Mouse (Mus musculus) stomach, postnatal 0 days (tissue): Measurements from ENCODE around the gene Prnd. TPM values are rescaled to one million over a fixed set of nuclear protein-coding genes. Genes with fewer than 3 reads are reported as not detected.

Source experiments
- ATAC-seq: fragments of 200-750 bp; cut with Nextera tagmentation; 2 replicates; pipeline ENCODE4 v1.8.0; 2017; ENCODE audit not compliant: low FRiP score, low TSS enrichment
- DNase-seq: peaks from one replicate; pipeline ENCODE4 v3.0.0-alpha.2; 2016; ENCODE audit warnings: low spot score
- H3K27ac ChIP-seq: fragments of 300-500 bp; sonication (generic); replicated peaks from 2 replicates; pipeline ENCODE4 v1.5.1; 2014; ENCODE audit warnings: mild to moderate bottlenecking, control low read depth
- H3K27me3 ChIP-seq: fragments of 300-500 bp; sonication (generic); 2 replicates; pipeline ENCODE4 v1.6.1; 2014; ENCODE audit warnings: low read length; ENCODE audit not compliant: control insufficient read depth, insufficient read depth
- H3K36me3 ChIP-seq: fragments of 300-500 bp; sonication (generic); 2 replicates; pipeline ENCODE4 v1.6.1; 2014; ENCODE audit warnings: low read length, mixed read lengths; ENCODE audit not compliant: control insufficient read depth, insufficient read depth
- H3K4me1 ChIP-seq: fragments of 300-500 bp; sonication (generic); replicated peaks from 2 replicates; pipeline ENCODE4 v1.6.1; 2014; ENCODE audit warnings: antibody characterized with exemption; ENCODE audit not compliant: control insufficient read depth, insufficient read depth
- H3K4me2 ChIP-seq: fragments of 300-500 bp; sonication (generic); replicated peaks from 2 replicates; pipeline ENCODE4 v1.6.1; 2014; ENCODE audit warnings: low read depth, mild to moderate bottlenecking, control low read depth, moderate library complexity
- H3K4me3 ChIP-seq: fragments of 300-500 bp; sonication (generic); 2 replicates; pipeline ENCODE4 v1.5.1; 2014; ENCODE audit warnings: low read depth, low read length, control low read depth
- H3K9ac ChIP-seq: fragments of 300-500 bp; sonication (generic); 2 replicates; pipeline ENCODE4 v1.6.1; 2014; ENCODE audit warnings: mild to moderate bottlenecking, low read length, control low read depth, mixed read lengths
- H3K9me3 ChIP-seq: fragments of 300-500 bp; sonication (generic); 2 replicates; pipeline ENCODE4 v1.6.1; 2016; ENCODE audit warnings: low read length; ENCODE audit not compliant: control insufficient read depth
- CTCF ChIP-seq: IDR thresholded peaks from 2 replicates; pipeline ENCODE4 v1.5.1; 2016; ENCODE audit warnings: antibody characterized with exemption, low read depth, mild to moderate bottlenecking, moderate library complexity
- EP300 ChIP-seq: optimal IDR thresholded peaks from 2 replicates; pipeline ENCODE3; 2016; ENCODE audit warnings: antibody characterized with exemption
- WGBS: fragments of 180-500 bp; shearing (Covaris S2); extraction: QIAGEN DNeasy Blood & Tissue Kit; methylation state at CpG from one replicate; pipeline ENCODE4 v1.1.7; 2014; 5-methylcytosine and 5-hydroxymethylcytosine counted together
- polyA plus RNA-seq: library from polyadenylated mRNA; unstranded; fragments of >200 nt; fragmentation: Nextera tagmentation; extraction: Ambion mirVana; gene quantifications from 2 replicates; pipeline ENCODE4 v1.2.1, GENCODE M21; 2015

The Prnd gene
- polyA plus RNA-seq, 1 experiment from 2014 or later = 22.8 TPM

DNA sequence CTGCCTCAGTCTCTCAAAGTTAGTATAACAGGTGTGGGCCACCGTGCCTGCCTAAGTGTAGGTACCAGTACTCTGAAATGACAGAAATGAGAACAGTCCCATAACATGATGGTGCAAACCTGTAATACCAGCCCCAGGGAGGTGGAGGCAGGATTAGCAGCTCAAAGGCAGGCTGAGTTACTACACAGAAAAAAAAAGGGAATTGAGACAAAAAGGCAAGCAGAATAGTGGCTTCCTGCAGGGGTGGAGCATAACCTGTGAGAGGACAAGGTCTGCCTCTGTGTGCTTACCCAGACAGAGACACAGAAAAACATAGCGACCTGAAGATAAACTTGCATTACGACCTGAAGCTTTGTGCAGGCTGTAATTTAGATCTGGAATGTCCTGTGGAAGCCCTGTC lies 26.0 kb downstream of the Prnd start:
- Histone ChIP-seq H3K4me1 (no peaks in the 10 kb centered on the region), H3K27ac (no peak overlapping the region), H3K9me3 (no peaks in the 10 kb centered on the region; the same call in 1 of the 2 replicates), H3K27me3 (no peaks in the 10 kb centered on the region), H3K9ac (no peak overlapping the region), H3K4me2 (no peak overlapping the region), H3K36me3 (no peaks in the 10 kb centered on the region), H3K4me3 (no peak overlapping the region)
- no peak for TF ChIP-seq EP300
- TF ChIP-seq CTCF = no peak
- no peak for ATAC-seq
- WGBS = 56% methylated on average over 3 of the region's 3 CpGs
- no peak for DNase-seq

DNA sequence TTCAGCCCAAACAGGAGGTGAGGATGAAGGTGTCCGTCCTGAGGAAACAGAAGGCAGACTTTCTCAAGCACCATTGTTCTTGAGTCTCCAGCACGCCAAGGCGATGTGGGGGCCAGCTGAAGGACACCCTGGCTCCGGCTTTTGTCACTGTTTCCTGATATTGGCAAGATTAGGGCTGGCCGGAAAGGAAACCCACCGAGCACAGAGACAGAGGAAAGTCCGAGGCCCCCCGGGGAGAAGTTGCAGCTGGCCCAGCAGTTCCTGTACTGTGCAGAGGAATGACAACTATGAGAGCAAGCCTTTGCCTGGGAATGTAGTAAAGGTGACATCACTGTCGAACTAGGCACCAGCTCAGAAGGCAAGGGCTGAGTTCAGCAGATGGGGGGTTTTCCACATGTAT lies 30.2 kb downstream of the Prnd start:
- H3K4me2 ChIP-seq = no peak overlapping the region
- H3K4me1 ChIP-seq = no peaks in the 10 kb centered on the region
- no peak overlapping the region for H3K27ac ChIP-seq
- ATAC-seq = peak; percentile 45; the same call in 1 of the 2 replicates
- peak; percentile 50 for TF ChIP-seq EP300
- no peak for TF ChIP-seq CTCF
- 35% methylated on average over 9 of the region's 9 CpGs for WGBS
- no peak overlapping the region for H3K4me3 ChIP-seq
- DNase-seq = no peak
- no peaks in the 10 kb centered on the region for H3K36me3 ChIP-seq
- no peaks in the 10 kb centered on the region for H3K27me3 ChIP-seq
- H3K9ac ChIP-seq = no peak overlapping the region
- no peaks in the 10 kb centered on the region; the same call in 1 of the 2 replicates for H3K9me3 ChIP-seq

DNA sequence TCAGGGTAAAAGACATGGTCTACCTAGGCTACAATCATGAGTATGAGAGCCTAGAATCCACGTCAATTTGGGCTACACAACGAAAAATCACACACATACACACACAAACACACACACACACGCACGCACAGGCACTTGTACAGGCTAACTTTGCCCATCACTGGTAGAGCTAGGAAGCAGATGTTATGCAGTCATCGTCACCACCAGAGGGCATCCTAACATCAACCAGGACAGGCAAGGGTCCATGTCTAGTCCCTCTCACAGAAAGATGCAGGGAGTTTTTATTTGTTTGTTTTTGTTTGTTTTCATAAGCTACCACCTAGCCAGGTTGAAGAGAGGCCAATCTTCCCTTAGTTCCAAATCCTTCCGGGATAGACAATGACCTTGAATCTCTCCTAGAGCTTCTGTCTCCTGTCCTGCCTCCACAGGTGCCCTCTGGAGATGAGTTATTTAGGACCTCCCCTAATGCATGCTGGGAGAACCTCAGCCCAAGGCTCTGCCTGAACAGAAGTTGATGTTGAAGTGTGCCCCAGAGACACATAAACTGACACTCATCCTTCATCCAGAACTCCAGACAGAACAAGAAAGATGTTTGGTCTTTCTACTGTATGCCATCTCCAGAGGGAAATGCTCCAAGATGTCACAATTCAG lies 32.0 kb downstream of the Prnd start:
- H3K4me1 ChIP-seq = no peaks in the 10 kb centered on the region
- no peak overlapping the region for H3K4me2 ChIP-seq
- TF ChIP-seq EP300 = no peak
- peak; percentile 99 for TF ChIP-seq CTCF
- H3K27me3 ChIP-seq = no peaks in the 10 kb centered on the region
- no peak overlapping the region for H3K4me3 ChIP-seq
- no peaks in the 10 kb centered on the region; the same call in 1 of the 2 replicates for H3K9me3 ChIP-seq
- peak; percentile 76; the same call in 1 of the 2 replicates for ATAC-seq
- no peak overlapping the region for H3K9ac ChIP-seq
- no peaks in the 10 kb centered on the region for H3K36me3 ChIP-seq
- peak; percentile 48 for DNase-seq
- H3K27ac ChIP-seq = no peak overlapping the region
- WGBS = 14% methylated on average over 6 of the region's 6 CpGs

DNA sequence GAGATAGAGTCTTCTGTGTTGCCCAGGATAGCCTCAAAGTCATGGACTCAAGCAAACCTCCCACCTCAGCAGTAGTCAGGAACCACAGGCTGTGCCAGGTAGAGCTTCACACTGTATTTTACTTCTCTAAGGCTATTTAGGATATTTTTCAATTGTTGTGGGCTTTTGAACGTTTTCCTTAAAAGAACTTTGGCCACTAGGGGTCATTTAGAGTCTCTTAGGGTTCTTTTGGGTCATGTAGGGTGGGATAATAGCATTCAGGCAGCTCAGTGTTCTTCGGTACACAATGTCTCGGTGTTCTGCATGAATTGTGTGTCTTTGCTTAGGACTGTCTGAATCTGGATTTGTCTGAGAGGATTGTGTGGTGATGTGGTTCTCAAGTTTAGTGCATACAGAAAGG lies 37.3 kb downstream of the Prnd start:
- ATAC-seq = no peak
- 33% methylated on average over 3 of the region's 3 CpGs for WGBS
- TF ChIP-seq EP300 (no peak), CTCF (peak; percentile 48)
- H3K9me3 ChIP-seq = no peaks in the 10 kb centered on the region
- H3K27me3 ChIP-seq = no peaks in the 10 kb centered on the region
- DNase-seq = no peak
- no peak overlapping the region for H3K4me2 ChIP-seq
- no peak overlapping the region for H3K27ac ChIP-seq
- no peak overlapping the region for H3K9ac ChIP-seq
- no peak overlapping the region for H3K4me3 ChIP-seq
- H3K36me3 ChIP-seq = no peaks in the 10 kb centered on the region
- no peaks in the 10 kb centered on the region for H3K4me1 ChIP-seq

DNA sequence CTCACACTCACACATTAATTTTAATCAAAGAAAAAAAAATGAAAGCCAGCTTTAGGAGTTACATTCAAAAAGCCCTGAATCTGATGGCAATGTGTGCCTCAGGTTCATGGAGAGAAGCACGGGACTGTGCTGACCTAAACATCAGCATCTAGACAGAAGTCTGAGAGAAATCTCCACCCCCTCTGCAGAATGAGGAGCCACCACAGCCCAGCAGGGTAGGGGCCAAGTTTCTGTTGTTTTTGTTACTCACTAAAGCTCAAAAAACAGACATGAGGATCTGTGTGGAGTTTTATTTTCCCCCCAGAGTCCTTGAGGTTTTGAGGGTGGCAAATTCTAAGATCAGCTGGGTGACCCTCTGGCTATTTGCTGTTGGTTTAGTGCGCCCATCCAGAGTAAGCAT lies 37.9 kb downstream of the Prnd start:
- H3K4me3 ChIP-seq = no peak overlapping the region
- no peak for TF ChIP-seq EP300
- no peak for TF ChIP-seq CTCF
- 70% methylated on average over 2 of the region's 2 CpGs for WGBS
- no peak overlapping the region for H3K9ac ChIP-seq
- no peak overlapping the region for H3K27ac ChIP-seq
- no peaks in the 10 kb centered on the region for H3K27me3 ChIP-seq
- H3K36me3 ChIP-seq = no peaks in the 10 kb centered on the region
- H3K9me3 ChIP-seq = no peaks in the 10 kb centered on the region
- no peaks in the 10 kb centered on the region for H3K4me1 ChIP-seq
- no peak for ATAC-seq
- H3K4me2 ChIP-seq = no peak overlapping the region
- no peak for DNase-seq

DNA sequence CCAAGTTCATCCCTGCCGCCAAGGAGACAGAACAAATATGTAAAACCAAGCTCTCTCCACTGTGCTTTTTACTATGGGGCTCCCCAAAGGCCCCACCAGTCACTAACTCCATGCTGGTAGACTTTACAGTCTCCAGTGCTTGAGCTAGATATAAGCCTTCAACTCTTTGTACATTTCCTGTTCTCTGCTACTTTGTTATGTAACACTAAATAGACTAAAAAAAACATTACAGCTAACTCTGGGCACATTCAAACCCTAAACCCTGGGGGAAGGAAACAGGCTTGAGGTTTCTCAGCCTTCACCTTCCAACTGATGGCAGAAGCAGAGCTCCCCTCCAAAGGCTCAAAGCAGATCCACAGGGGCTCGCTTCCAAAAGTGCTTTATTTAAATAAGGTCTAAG lies 41.8 kb downstream of the Prnd start:
- TF ChIP-seq EP300 = no peak
- no peak for TF ChIP-seq CTCF
- no peak for ATAC-seq
- DNase-seq = no peak
- no peaks in the 10 kb centered on the region for H3K27me3 ChIP-seq
- H3K4me2 ChIP-seq = no peak overlapping the region
- H3K4me1 ChIP-seq = no peaks in the 10 kb centered on the region
- no peak overlapping the region for H3K4me3 ChIP-seq
- WGBS = 81% methylated on average over 2 of the region's 2 CpGs
- no peaks in the 10 kb centered on the region for H3K36me3 ChIP-seq
- H3K9ac ChIP-seq = no peak overlapping the region
- H3K9me3 ChIP-seq = no peaks in the 10 kb centered on the region
- no peak overlapping the region for H3K27ac ChIP-seq
